Mouse (Mus musculus) liver, postnatal 0 days (tissue): ENCODE measurements at regions not wholly inside any gene's neighbourhood (a gene's known extent, or its start where the extent isn't known, plus 50 kb on each side); places are given as distances from the start of the nearest gene placed in this dataset.

Experiments
- ATAC-seq: fragments of 200-750 bp; cut with Nextera tagmentation; 2 replicates; pipeline ENCODE4 v1.8.0; 2017; ENCODE audit warnings: mild to moderate bottlenecking, moderate library complexity
- DNase-seq: peaks from one replicate; pipeline ENCODE4 v3.0.0-alpha.2; 2016
- H3K27ac ChIP-seq: fragments of 300-500 bp; sonication (generic); 2 replicates; pipeline ENCODE4 v1.5.1; 2014; ENCODE audit warnings: antibody characterized with exemption, moderate library complexity, mild to moderate bottlenecking, low read depth
- H3K27me3 ChIP-seq: fragments of 300-500 bp; sonication (generic); 2 replicates; pipeline ENCODE4 v1.6.1; 2014; ENCODE audit warnings: low read length, control low read depth, mixed read lengths; ENCODE audit not compliant: insufficient read depth
- H3K36me3 ChIP-seq: fragments of 300-500 bp; sonication (generic); replicated peaks from 2 replicates; pipeline ENCODE4 v1.6.1; 2014; ENCODE audit warnings: mild to moderate bottlenecking, control low read depth, low read length, moderate library complexity, mixed read lengths; ENCODE audit not compliant: insufficient read depth
- H3K4me1 ChIP-seq: fragments of 300-500 bp; sonication (generic); 2 replicates; pipeline ENCODE4 v1.6.1; 2014; ENCODE audit warnings: antibody characterized with exemption, mild to moderate bottlenecking, control low read depth; ENCODE audit not compliant: insufficient read depth
- H3K4me2 ChIP-seq: fragments of 300-500 bp; sonication (generic); 2 replicates; pipeline ENCODE4 v1.6.1; 2014; ENCODE audit warnings: low read depth, mild to moderate bottlenecking, low read length, moderate library complexity, mixed read lengths
- H3K4me3 ChIP-seq: fragments of 300-500 bp; sonication (generic); 2 replicates; pipeline ENCODE4 v1.5.1; 2014; ENCODE audit warnings: low read depth, low read length
- H3K9ac ChIP-seq: fragments of 300-500 bp; sonication (generic); replicated peaks from 2 replicates; pipeline ENCODE4 v1.6.1; 2014; ENCODE audit warnings: mild to moderate bottlenecking, moderate library complexity
- H3K9me3 ChIP-seq: fragments of 300-500 bp; sonication (generic); 2 replicates; pipeline ENCODE4 v1.6.1; 2016; ENCODE audit warnings: mild to moderate bottlenecking, control low read depth, low read length, mixed read lengths
- CTCF ChIP-seq: sonication (generic); IDR thresholded peaks from 2 replicates; pipeline ENCODE4 v1.5.1; 2016; ENCODE audit warnings: antibody characterized with exemption, low read depth
- EP300 ChIP-seq: IDR thresholded peaks from 2 replicates; pipeline ENCODE4 v1.6.1; 2016; ENCODE audit warnings: antibody characterized with exemption, low read depth, mild to moderate bottlenecking
- WGBS: fragments of 180-500 bp; shearing (Covaris S2); extraction: QIAGEN DNeasy Blood & Tissue Kit; methylation state at CpG from one replicate; pipeline ENCODE4 v1.1.7; 2014; ENCODE audit not compliant: insufficient replicate concordance; 5-methylcytosine and 5-hydroxymethylcytosine counted together

DNA sequence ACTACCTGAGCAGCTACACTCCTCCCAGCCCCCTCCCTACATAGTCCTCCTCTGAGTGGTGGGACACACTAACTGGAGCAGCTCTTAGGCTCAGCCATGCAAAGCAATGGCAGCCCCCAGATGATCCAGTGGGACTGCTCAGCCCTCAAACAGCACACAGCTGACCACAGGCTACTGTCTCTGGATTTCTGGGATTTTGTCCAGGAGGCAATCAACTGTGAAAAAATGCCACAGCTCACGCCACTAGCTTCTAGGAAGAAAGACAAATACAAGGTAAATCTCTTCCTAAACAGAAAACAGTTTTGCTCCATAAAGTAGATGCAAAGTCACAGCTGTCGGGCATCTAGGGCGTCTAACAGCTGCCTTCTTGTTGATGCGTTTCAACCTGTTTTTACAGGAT lies 167.9 kb upstream of the Arl4c start:
- Histone ChIP-seq H3K4me1 (no peaks in the 10 kb centered on the region), H3K9me3 (no peaks in the 10 kb centered on the region), H3K4me2 (no peak overlapping the region), H3K4me3 (no peak overlapping the region), H3K27ac (no peak overlapping the region), H3K36me3 (no peaks in the 10 kb centered on the region), H3K27me3 (no peaks in the 10 kb centered on the region), H3K9ac (no peak overlapping the region)
- DNase-seq (no peak), ATAC-seq (no peak)
- TF ChIP-seq CTCF (no peak), EP300 (no peak)
- WGBS = 80% methylated on average over 4 of the region's 4 CpGs

DNA sequence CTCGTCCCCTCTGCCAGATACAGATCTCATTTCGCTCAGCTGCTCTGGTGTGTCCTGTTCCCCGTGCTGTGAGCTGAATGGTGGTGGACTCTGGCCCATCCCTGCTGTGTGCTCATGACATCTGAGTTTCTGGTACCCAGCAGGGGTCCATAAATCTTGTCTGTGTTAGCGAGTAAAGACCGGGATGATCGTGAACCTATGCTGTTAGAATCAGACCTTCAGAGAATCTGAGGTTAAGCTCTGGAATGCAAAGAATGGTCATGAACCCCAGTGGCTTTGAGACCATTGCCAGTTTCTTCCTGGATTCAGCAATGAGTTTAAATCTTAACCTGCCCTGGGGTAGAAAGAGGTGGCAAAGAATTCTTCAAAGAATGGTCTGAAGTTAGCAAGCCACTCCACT lies 173.3 kb upstream of the Arl4c start:
- Histone ChIP-seq H3K27ac (no peak overlapping the region), H3K4me3 (no peak overlapping the region), H3K36me3 (no peaks in the 10 kb centered on the region), H3K4me2 (no peak overlapping the region), H3K27me3 (no peaks in the 10 kb centered on the region), H3K4me1 (no peaks in the 10 kb centered on the region), H3K9me3 (no peaks in the 10 kb centered on the region), H3K9ac (no peak overlapping the region)
- no peak for TF ChIP-seq EP300
- no peak for TF ChIP-seq CTCF
- DNase-seq (no peak), ATAC-seq (no peak)
- WGBS = 55% methylated on average over 6 of the region's 6 CpGs

DNA sequence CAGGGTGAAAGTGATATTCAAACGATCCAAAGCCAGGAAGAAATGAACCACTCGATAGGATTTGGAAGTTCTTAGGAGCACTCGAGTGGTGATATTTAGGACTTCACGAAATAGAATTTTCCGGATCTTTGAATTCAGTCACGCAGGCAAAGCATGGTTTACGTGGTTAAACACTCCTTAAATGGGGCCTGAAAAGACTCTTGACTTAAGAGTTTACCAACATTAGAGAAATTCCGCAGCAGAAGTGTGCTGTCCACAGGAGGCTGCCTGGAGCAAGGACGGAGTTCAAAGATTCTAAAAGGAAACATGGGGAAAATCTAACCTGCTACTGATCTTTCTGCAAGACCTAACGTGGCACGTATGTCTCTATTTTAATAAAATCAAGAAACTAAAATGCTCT lies 175.4 kb upstream of the Arl4c start:
- 86% methylated on average over 11 of the region's 11 CpGs for WGBS
- no peak overlapping the region for H3K4me2 ChIP-seq
- no peaks in the 10 kb centered on the region for H3K27me3 ChIP-seq
- H3K36me3 ChIP-seq = no peaks in the 10 kb centered on the region
- no peak overlapping the region for H3K27ac ChIP-seq
- H3K4me3 ChIP-seq = no peak overlapping the region
- TF ChIP-seq CTCF = no peak
- no peak for TF ChIP-seq EP300
- ATAC-seq = no peak
- no peak overlapping the region for H3K9ac ChIP-seq
- no peak for DNase-seq
- no peaks in the 10 kb centered on the region for H3K4me1 ChIP-seq
- H3K9me3 ChIP-seq = 0 out of 2 replicates have a peak, but pooled peaks cover under 1% of the 10 kb centered on the region

DNA sequence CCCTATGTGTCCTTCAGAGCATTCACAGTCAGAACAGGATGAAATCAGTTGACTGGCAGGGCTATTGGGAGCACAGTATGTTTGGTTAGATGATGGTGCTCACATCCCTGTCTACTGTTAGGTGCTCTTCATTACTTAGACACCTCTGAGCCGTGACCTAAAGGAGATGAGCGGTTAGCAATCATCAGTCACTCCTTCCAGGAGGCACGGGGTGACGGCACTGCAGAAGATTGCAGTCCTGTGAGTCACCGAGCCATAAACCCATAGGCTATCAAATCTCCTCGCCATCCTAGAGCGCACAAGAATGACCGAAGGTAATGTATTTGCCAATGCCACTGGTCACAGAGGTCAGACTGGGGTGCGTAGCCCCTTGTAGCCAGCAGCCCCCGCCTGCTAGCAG lies 176.8 kb upstream of the Arl4c start:
- 65% methylated on average over 10 of the region's 10 CpGs for WGBS
- no peak for TF ChIP-seq CTCF
- TF ChIP-seq EP300 = no peak
- ATAC-seq (no peak), DNase-seq (no peak)
- H3K9ac ChIP-seq = no peak overlapping the region
- H3K36me3 ChIP-seq = no peaks in the 10 kb centered on the region
- H3K4me3 ChIP-seq = no peak overlapping the region
- H3K9me3 ChIP-seq = 0 out of 2 replicates have a peak, but pooled peaks cover 3% of the 10 kb centered on the region
- H3K4me1 ChIP-seq = no peaks in the 10 kb centered on the region
- H3K27me3 ChIP-seq = no peaks in the 10 kb centered on the region
- H3K27ac ChIP-seq = no peak overlapping the region
- no peak overlapping the region for H3K4me2 ChIP-seq

DNA sequence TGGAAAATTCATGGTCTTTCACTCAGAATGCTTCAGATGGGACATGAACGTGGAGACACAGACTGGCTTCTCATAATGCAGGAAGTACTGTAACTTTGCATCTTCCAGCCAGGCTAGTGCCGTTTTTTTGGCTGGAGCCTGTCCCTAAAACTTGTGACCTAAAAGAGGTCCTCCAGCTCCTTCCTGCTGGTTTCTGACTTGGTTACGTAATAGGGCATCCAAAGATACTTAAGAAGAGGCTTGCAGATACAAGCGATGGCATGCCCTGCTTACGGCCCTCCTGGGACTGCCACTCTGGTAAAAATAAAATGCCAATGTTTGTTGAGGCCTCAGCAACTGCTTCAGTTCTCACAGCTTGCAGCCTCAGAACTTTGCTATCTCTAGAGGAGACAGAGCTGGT lies 177.3 kb upstream of the Arl4c start:
- Histone ChIP-seq H3K27ac (no peak overlapping the region), H3K9ac (no peak overlapping the region), H3K36me3 (no peaks in the 10 kb centered on the region), H3K4me1 (no peaks in the 10 kb centered on the region), H3K4me3 (no peak overlapping the region), H3K4me2 (no peak overlapping the region), H3K9me3 (0 out of 2 replicates have a peak, but pooled peaks cover 3% of the 10 kb centered on the region), H3K27me3 (no peaks in the 10 kb centered on the region)
- TF ChIP-seq CTCF (no peak), EP300 (no peak)
- 72% methylated on average over 5 of the region's 5 CpGs for WGBS
- DNase-seq (no peak), ATAC-seq (no peak)

DNA sequence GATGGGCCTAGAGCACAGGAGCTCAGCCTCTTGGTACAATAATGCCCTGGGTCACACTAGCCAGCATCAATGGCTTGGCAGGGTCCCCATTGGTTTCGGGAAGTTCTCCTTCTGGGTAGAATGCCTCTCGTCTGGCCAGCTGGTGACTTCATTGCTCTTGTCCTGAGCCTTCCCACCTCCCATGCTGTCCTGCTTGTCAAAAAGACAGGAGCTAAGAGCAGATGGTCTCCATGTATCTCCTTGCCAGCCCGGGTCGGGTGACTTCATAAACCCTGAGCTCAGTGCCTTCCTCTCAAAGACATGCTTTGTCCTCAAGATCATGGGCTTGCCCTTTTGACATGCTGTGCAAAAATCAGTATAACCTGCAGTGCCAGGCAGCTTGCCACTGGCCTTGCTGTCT lies 179.2 kb upstream of the Sh3bp4 start:
- WGBS = 73% methylated on average over 4 of the region's 4 CpGs
- ATAC-seq (no peak), DNase-seq (no peak)
- H3K4me1 ChIP-seq = no peaks in the 10 kb centered on the region
- no peaks in the 10 kb centered on the region for H3K27me3 ChIP-seq
- H3K9ac ChIP-seq = no peak overlapping the region
- no peaks in the 10 kb centered on the region for H3K36me3 ChIP-seq
- no peak for TF ChIP-seq CTCF
- TF ChIP-seq EP300 = no peak
- H3K9me3 ChIP-seq = no peaks in the 10 kb centered on the region
- H3K4me3 ChIP-seq = no peak overlapping the region
- no peak overlapping the region for H3K4me2 ChIP-seq
- H3K27ac ChIP-seq = no peak overlapping the region

DNA sequence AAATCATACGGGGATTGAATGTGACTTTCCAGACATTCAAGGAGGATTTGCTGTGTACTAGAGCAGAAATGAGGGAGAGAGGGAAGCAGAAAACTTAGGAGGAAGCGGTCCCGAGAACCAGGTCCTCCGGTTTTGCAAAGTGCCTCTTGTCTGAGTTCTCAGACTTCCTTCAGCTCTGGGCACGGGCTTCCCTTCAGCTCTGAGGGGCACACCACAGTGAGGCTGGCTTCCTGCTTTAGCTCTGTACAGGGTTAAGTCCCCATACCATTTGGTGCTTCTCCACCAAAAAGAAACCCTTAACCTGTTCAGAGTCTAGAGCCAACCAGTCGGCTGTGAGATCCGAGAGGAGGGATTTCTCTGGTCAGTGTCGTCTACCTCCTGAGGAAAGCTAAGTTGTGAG lies 167.8 kb upstream of the Sh3bp4 start:
- 50% methylated on average over 8 of the region's 8 CpGs for WGBS
- Histone ChIP-seq H3K4me3 (no peak overlapping the region), H3K36me3 (no peaks in the 10 kb centered on the region), H3K9me3 (no peaks in the 10 kb centered on the region), H3K27me3 (no peaks in the 10 kb centered on the region), H3K9ac (no peak overlapping the region), H3K4me2 (no peak overlapping the region), H3K4me1 (no peaks in the 10 kb centered on the region), H3K27ac (no peak overlapping the region)
- DNase-seq = no peak
- TF ChIP-seq EP300 = no peak
- no peak for TF ChIP-seq CTCF
- no peak for ATAC-seq
